Mouse (Mus musculus) olfactory bulb, adult 2 months (tissue): ENCODE measurements at regions not wholly inside any gene's neighbourhood (a gene's known extent, or its start where the extent isn't known, plus 50 kb on each side); places are given as distances from the start of the nearest gene placed in this dataset.

Source experiments
- CTCF ChIP-seq: fragments of 200-500 bp; IDR thresholded peaks from 2 replicates; pipeline ENCODE4 v1.5.1; 2012; ENCODE audit warnings: low read depth, mild to moderate bottlenecking, low read length, moderate library complexity; ENCODE audit not compliant: insufficient read depth
- POLR2A ChIP-seq: fragments of 200-500 bp; IDR thresholded peaks from 2 replicates; pipeline ENCODE4 v1.6.1; 2012; ENCODE audit warnings: mild to moderate bottlenecking, low read depth, low read length, moderate library complexity; ENCODE audit not compliant: insufficient read depth

DNA sequence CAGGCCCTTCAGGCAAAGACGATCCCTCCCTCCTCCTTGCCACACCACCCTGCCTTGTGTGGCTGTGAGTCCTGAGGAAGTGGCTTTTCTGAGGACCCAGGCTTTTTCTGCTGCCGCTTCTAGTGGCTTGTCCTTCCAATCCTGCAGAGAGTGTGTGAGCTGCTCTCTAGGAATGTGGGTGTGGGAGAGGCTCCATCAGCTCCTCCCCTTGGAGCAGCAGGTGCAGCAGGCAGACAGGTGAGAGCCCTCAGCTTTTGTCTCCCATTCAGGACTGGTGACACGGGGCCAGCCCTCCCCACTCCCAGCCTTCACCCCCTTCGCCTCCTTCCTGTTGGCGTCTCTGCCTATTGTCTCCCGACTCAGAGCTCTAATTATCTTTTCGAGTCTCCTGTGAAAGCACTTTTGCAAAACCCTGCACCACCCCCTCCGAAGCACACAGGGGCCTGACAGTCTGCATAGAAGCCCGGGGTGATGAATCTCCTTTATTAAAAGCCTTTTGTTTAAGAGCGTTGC is 150.8 kb upstream of the A430005L14Rik start:
- TF ChIP-seq CTCF (no peak), POLR2A (no peak)
